Mouse (Mus musculus) embryonic fibroblast, embryonic 13.5 days (primary cell): ENCODE data around the gene Fam213b.

ENCODE experiments used
- CTCF ChIP-seq: IDR thresholded peaks from 2 replicates; pipeline ENCODE4 v1.5.1; 2011; ENCODE audit warnings: mild to moderate bottlenecking, control low read depth, low read length, moderate library complexity, borderline replicate concordance; ENCODE audit not compliant: insufficient read depth
- POLR2A ChIP-seq: IDR thresholded peaks from 2 replicates; pipeline ENCODE4 v1.6.1; 2011; ENCODE audit warnings: low read depth, mild to moderate bottlenecking, control low read depth, low read length, moderate library complexity

GRCm38 (mm10) chr4:154935788-154936187 lies 36.9 kb upstream of the Fam213b start:
- TF ChIP-seq CTCF (no peak), POLR2A (no peak)
